ENCODE assay signal across 26 mouse cellular contexts in the genomic region with DNA sequence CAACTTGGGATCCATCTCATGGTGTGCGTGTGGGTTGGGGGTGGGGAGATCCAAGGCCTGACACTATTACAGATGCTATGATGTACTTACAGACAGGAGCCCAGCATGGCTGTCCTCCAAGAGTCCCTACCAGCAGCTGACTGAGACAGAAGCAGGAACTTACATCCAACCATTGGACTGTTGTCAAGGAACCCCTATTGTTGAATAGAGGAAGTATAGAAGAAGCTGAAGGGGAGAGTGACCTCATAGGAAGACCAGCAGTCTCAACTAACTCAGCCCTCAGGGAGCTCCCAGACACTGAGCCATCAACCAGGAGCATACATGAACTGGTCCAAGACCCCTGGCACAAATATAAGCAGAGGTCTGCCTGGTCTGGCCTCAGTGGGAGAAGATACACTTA.
DNase-seq lines count a peak whose midpoint lies in the region; ATAC-seq and TF ChIP-seq lines count a peak whose summit lies in the region.
"Had no signal": no experiment of that assay in that cellular context is flagged by ENCODE, and none has a peak within 500 bp of the region (broad histone marks: within the 10 kb centered on the region; RNA-seq: fewer than 3 reads in every experiment).

No protein-coding gene starts in this region.

- H3K4me1 ChIP-seq in lung, postnatal 0 days (ENCODE audit: insufficient read depth, low read depth, low read length) = no peaks in the 10 kb centered on the region
- H3K4me1 ChIP-seq: forebrain, embryonic 12.5 days; heart, embryonic 12.5 days; limb, embryonic 10.5 days; limb, embryonic 15.5 days; liver, embryonic 15.5 days; megakaryocyte, embryonic 14.5 days; midbrain, embryonic 12.5 days; neural tube, embryonic 15.5 days had no signal

- DNase-seq in heart, adult 11 months = peak; percentile 91
- DNase-seq in heart, postnatal 4 days = no peak
- DNase-seq in lung, postnatal 0 days (ENCODE audit: low spot score) = peak; percentile 4
- DNase-seq in lung, adult 18-20 months = no peak
- peak; percentile 54 for DNase-seq in MEL-GATA-1-ER (ENCODE audit: extremely low read depth, low read depth)
- no peak for DNase-seq in kidney, adult 9 months
- no peak for DNase-seq in cerebellum, postnatal 14 days
- DNase-seq: adrenal gland, postnatal 14 days; cerebellum, adult 18-20 months; cerebellum, postnatal 10 days; forebrain, postnatal 0 days; kidney, adult 18-20 months; layer of hippocampus, postnatal 36 days; right cerebral cortex, postnatal 25 days; spleen, adult 18-20 months; thymus, postnatal 25 days had no signal

- no peaks in the 10 kb centered on the region for H3K36me3 ChIP-seq in lung, postnatal 0 days (ENCODE audit: insufficient read depth, low read length)
- H3K36me3 ChIP-seq: forebrain, embryonic 12.5 days; G1E; heart, embryonic 12.5 days; limb, embryonic 10.5 days; limb, embryonic 15.5 days; liver, embryonic 15.5 days; midbrain, embryonic 12.5 days; neural tube, embryonic 15.5 days had no signal

- ATAC-seq in lung, postnatal 0 days = no peak
- ATAC-seq in megakaryocyte progenitor cell, adult 5-6 weeks (replicated peaks; ENCODE audit: poor library complexity) = peak; percentile 74
- ATAC-seq: forebrain, postnatal 0 days had no signal

- H3K4me3 ChIP-seq in lung, postnatal 0 days (ENCODE audit: low read depth, low read length) = no peak overlapping the region
- H3K4me3 ChIP-seq: forebrain, embryonic 12.5 days; heart, embryonic 12.5 days; limb, embryonic 10.5 days; limb, embryonic 15.5 days; liver, embryonic 15.5 days; megakaryocyte, embryonic 14.5 days; midbrain, embryonic 12.5 days; neural tube, embryonic 15.5 days had no signal

- 100% methylated on average over 1 of the region's 1 CpGs for WGBS in lung, postnatal 0 days

- TF ChIP-seq CTCF in lung, postnatal 0 days (IDR thresholded peaks at IDR 0.05) = no peak

- TF ChIP-seq EP300 in lung, postnatal 0 days (IDR thresholded peaks at IDR 0.05) = no peak

- H3K27ac ChIP-seq in lung, postnatal 0 days (ENCODE audit: low read length) = no peak overlapping the region
- H3K27ac ChIP-seq: forebrain, embryonic 12.5 days; limb, embryonic 10.5 days; limb, embryonic 15.5 days; liver, embryonic 15.5 days; midbrain, embryonic 12.5 days; neural tube, embryonic 15.5 days had no signal

- no peak overlapping the region for H3K4me2 ChIP-seq in lung, postnatal 0 days (replicated peaks; ENCODE audit: low read depth, low read length)
- H3K4me2 ChIP-seq: forebrain, embryonic 12.5 days; heart, embryonic 12.5 days; limb, embryonic 15.5 days; liver, embryonic 15.5 days; midbrain, embryonic 12.5 days; neural tube, embryonic 15.5 days had no signal

- no peaks in the 10 kb centered on the region for H3K27me3 ChIP-seq in lung, postnatal 0 days (replicated peaks; ENCODE audit: insufficient read depth, low read length)
- H3K27me3 ChIP-seq: forebrain, embryonic 12.5 days; heart, embryonic 12.5 days; limb, embryonic 15.5 days; liver, embryonic 15.5 days; megakaryocyte, embryonic 14.5 days; midbrain, embryonic 12.5 days; neural tube, embryonic 15.5 days had no signal

- no peaks in the 10 kb centered on the region for H3K9me3 ChIP-seq in lung, postnatal 0 days (ENCODE audit: low read length)
- H3K9me3 ChIP-seq: forebrain, embryonic 12.5 days; G1E; heart, embryonic 12.5 days; limb, embryonic 10.5 days; limb, embryonic 15.5 days; liver, embryonic 15.5 days; megakaryocyte, embryonic 14.5 days; midbrain, embryonic 12.5 days; neural tube, embryonic 15.5 days had no signal

- H3K9ac ChIP-seq in lung, postnatal 0 days (replicated peaks; ENCODE audit: low read depth) = no peak overlapping the region
- H3K9ac ChIP-seq: forebrain, embryonic 12.5 days; forebrain, postnatal 0 days; heart, embryonic 12.5 days; limb, embryonic 15.5 days; liver, embryonic 15.5 days; midbrain, embryonic 12.5 days; neural tube, embryonic 15.5 days had no signal

Comparison
In these comparisons a context has a peak if more than half of its experiments do, and no peak if none do; other contexts are left out.
1. DNase-seq: peak in heart, adult 11 months (single experiment), lung, postnatal 0 days (single experiment) and MEL-GATA-1-ER (single experiment); none in heart, postnatal 4 days (single experiment), lung, adult 18-20 months (0 of 2), kidney, adult 9 months (single experiment) and cerebellum, postnatal 14 days (0 of 2).